Mouse (Mus musculus): ENCODE measurements around the gene Hoxc9. TPM values are rescaled to one million over a fixed set of nuclear protein-coding genes. Genes with fewer than 3 reads are reported as not detected.
A peak's percentile ranks its signal among the peaks of the same experiment; 100 is the strongest.

Hoxc9 gene
- polyA plus RNA-seq, 1 experiment from 2014 or later, result 7.4 TPM

DNA sequence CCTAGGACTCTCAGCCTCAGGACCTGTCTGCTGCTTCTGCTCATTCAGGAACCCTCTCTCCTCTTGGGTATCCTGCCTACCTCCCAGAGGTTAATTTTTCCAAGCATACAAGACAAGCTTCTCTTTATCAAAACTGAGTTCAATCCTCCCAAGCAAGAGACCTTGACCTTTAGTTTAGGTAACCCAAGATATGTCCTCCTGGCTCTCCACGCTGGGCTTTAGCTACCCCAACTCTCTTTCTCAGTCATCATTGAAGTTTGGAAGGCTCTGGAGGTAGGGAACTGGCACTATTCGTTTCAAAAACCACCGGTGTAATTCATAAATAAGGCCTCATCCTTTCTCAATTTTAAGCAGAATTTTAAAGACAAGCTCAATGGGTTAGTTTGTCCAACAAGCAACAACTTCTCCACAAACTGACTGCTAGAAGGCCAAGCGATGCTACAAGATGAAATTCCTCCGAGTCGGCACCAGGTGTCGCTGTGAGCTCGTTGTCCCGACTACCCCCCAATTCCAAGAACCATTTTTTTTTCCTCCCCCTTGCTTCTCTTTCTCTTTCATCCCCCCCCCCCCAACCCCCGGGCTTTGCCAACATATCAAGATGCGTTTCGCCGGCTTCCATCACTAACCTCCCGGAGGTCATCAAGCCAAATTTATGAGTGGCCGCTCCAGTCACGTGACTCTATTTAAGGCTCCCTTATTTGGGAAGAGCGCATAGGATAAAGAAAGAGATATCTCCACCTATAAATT is 37.2 kb downstream of the Hoxc9 start:
- no peaks in the 10 kb centered on the region; the same call in 1 of the 2 replicates for H3K36me3 ChIP-seq (ENCODE audit: insufficient read depth, low read length)
- H3K9ac ChIP-seq (replicated peaks; ENCODE audit: low read length), result no peak overlapping the region
- no peak for ATAC-seq (ENCODE audit: low FRiP score, low TSS enrichment)
- H3K9me3 ChIP-seq (ENCODE audit: low read length), result no peaks in the 10 kb centered on the region
- H3K4me2 ChIP-seq (replicated peaks; ENCODE audit: low read depth, low read length), result peak overlapping the region; percentile 68
- peak overlapping the region; percentile 39 for H3K4me3 ChIP-seq (ENCODE audit: low read length)
- H3K4me1 ChIP-seq (ENCODE audit: insufficient read depth, low read length), result peaks cover 91% of the 10 kb centered on the region
- H3K27ac ChIP-seq (ENCODE audit: low read length), result peak overlapping the region; percentile 25; the same call in 1 of the 2 replicates
- 5% methylated on average over 17 of the region's 17 CpGs for WGBS
- peaks cover 40% of the 10 kb centered on the region for H3K27me3 ChIP-seq (ENCODE audit: insufficient read depth, low read length)

DNA sequence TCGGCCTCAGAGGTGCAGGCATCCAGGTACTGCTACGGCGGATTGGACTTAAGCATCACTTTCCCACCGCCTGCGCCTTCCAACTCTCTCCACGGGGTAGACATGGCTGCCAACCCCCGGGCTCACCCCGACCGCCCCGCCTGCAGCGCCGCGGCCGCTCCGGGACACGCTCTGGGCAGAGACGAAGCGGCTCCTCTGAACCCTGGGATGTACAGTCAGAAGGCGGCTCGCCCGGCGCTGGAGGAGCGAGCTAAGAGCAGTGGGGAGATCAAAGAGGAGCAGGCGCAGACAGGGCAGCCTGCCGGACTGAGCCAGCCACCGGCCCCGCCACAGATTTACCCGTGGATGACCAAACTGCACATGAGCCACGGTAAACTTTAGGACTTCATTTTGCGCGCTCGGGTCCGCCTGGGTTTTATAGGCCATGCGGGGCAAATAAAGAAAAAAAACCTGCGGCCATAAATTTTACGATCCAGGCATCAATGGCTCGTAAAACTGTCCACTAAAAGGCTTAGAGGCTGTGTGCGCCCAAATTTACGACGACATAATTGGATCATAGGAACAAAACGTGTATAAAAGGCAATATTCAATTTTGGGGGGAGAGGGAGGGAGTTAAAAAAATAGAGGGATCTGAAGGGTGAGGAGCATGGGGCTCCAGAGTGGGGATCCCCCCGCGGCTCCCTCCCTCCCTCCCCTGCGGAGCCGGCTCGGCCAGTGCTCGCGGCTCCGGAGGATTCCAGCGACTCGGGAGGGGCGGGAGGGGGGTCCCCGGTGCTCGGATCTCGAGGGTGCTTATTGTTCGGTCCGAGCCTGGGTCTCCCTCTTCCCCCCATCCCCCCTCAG is 38.1 kb downstream of the Hoxc9 start:
- Histone ChIP-seq H3K27ac (ENCODE audit: low read length) (peak overlapping the region; percentile 88), H3K4me1 (ENCODE audit: insufficient read depth, low read length) (peaks cover 92% of the 10 kb centered on the region), H3K9ac (replicated peaks; ENCODE audit: low read length) (peak overlapping the region; percentile 67), H3K9me3 (ENCODE audit: low read length) (no peaks in the 10 kb centered on the region), H3K4me2 (replicated peaks; ENCODE audit: low read depth, low read length) (peak overlapping the region; percentile 68), H3K4me3 (ENCODE audit: low read length) (peak overlapping the region; percentile 39), H3K27me3 (ENCODE audit: insufficient read depth, low read length) (peaks cover 37% of the 10 kb centered on the region), H3K36me3 (ENCODE audit: insufficient read depth, low read length) (no peaks in the 10 kb centered on the region; the same call in 1 of the 2 replicates)
- peak; percentile 78 for ATAC-seq (ENCODE audit: low FRiP score, low TSS enrichment)
- WGBS, result under 1% methylated on average over 48 of the region's 57 CpGs

DNA sequence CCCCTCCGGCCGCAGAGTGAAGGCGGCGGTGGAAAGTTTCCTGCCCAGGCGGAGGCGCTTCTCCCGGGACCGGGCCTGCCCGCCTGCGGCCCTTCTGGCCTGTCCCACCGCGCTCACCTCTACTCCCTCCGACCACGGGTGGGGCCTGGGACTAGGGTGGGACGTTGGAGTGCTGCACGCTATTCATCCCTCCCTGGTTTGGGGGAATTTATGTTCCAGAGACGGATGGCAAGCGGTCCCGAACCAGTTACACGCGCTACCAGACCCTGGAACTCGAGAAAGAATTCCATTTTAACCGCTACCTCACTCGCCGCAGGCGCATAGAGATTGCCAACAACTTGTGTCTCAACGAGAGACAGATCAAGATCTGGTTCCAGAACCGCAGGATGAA is 38.8 kb downstream of the Hoxc9 start:
- H3K9ac ChIP-seq (replicated peaks; ENCODE audit: low read length), result peak overlapping the region; percentile 67
- 2% methylated on average over 24 of the region's 28 CpGs for WGBS
- H3K4me1 ChIP-seq (ENCODE audit: insufficient read depth, low read length), result peaks cover 92% of the 10 kb centered on the region
- peak overlapping the region; percentile 39 for H3K4me3 ChIP-seq (ENCODE audit: low read length)
- H3K9me3 ChIP-seq (ENCODE audit: low read length), result no peaks in the 10 kb centered on the region
- peak overlapping the region; percentile 68 for H3K4me2 ChIP-seq (replicated peaks; ENCODE audit: low read depth, low read length)
- no peaks in the 10 kb centered on the region; the same call in 1 of the 2 replicates for H3K36me3 ChIP-seq (ENCODE audit: insufficient read depth, low read length)
- ATAC-seq (ENCODE audit: low FRiP score, low TSS enrichment), result peak; percentile 32
- peak overlapping the region; percentile 88 for H3K27ac ChIP-seq (ENCODE audit: low read length)
- peaks cover 43% of the 10 kb centered on the region for H3K27me3 ChIP-seq (ENCODE audit: insufficient read depth, low read length)

DNA sequence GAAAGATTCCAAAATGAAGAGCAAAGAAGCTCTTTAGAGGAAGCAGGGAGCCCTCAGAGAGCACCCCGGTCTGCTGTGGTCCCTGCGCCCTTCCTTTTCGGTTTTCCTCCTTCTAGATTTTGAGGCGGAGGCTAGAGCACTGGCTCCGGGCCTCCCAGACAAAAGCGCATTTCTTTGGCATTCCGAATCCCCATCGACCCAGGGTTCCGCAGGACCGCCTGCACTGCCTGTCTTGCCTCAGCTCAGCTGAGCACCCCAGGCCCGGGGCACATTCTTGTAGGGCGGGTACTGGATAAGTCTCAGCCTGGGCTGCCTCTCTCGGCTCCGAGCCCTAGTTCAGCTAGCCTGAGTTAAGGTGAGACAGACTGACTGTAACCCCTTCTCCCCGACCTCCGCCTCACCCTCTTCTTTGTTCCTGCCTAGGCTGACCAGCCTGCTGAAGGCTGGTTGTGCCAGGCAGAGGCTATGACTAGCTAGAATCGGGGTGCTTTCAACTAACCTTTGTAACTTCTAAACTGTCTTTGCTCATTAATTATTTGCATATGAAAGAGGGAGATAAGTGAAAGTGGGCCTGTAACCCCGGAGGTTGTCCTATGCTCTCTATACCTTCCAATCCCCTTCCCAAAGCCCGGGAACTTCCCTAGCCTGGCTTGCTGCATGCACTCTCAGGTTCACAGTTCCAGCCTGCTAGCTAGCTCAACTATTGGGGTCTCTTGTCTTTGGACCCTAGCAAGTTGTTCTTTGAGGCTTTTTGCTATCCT is 39.3 kb downstream of the Hoxc9 start:
- Histone ChIP-seq H3K4me1 (ENCODE audit: insufficient read depth, low read length) (peaks cover 88% of the 10 kb centered on the region), H3K9ac (replicated peaks; ENCODE audit: low read length) (peak overlapping the region; percentile 67), H3K27me3 (ENCODE audit: insufficient read depth, low read length) (peaks cover 44% of the 10 kb centered on the region), H3K36me3 (ENCODE audit: insufficient read depth, low read length) (no peaks in the 10 kb centered on the region; the same call in 1 of the 2 replicates), H3K4me2 (replicated peaks; ENCODE audit: low read depth, low read length) (peak overlapping the region; percentile 68), H3K9me3 (ENCODE audit: low read length) (no peaks in the 10 kb centered on the region), H3K4me3 (ENCODE audit: low read length) (peak overlapping the region; percentile 39), H3K27ac (ENCODE audit: low read length) (peak overlapping the region; percentile 88)
- ATAC-seq (ENCODE audit: low FRiP score, low TSS enrichment), result no peak
- 26% methylated on average over 19 of the region's 19 CpGs for WGBS

DNA sequence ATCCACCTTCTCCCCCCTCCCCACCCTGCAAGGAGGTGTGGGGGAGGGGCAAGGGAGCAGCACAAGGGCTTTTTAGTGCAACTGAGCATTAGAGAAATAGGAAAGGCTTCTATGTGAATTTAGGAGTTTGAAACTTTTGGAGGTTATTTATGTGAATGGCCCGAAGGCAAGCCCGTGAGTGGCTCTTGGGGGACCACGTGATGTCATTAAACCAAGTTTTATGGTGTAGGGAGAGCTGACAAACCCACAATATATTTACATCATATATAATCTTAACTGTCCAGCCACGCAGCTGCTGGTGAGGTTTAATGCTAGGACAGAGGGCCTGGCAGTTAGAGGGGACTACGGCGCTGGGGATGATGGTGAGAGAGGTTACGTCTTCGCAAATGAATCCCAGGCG is 42.4 kb downstream of the Hoxc9 start, which contains the start of gene Hoxc4:
Gene Hoxc4, plus strand, starts transcription at position 299 of the 400 bp plus-strand sequence.
- Histone ChIP-seq H3K27me3 (ENCODE audit: insufficient read depth, low read length) (peaks cover 37% of the 10 kb centered on the region), H3K9ac (replicated peaks; ENCODE audit: low read length) (peak within 1 kb of the TSS; percentile 50), H3K4me1 (ENCODE audit: insufficient read depth, low read length) (peaks cover 70% of the 10 kb centered on the region), H3K4me2 (replicated peaks; ENCODE audit: low read depth, low read length) (peak within 1 kb of the TSS; percentile 26; the same call in 1 of the 2 replicates), H3K36me3 (ENCODE audit: insufficient read depth, low read length) (no peaks in the 10 kb centered on the region), H3K27ac (ENCODE audit: low read length) (peak within 1 kb of the TSS; percentile 70), H3K4me3 (ENCODE audit: low read length) (no peak within 1 kb of the TSS), H3K9me3 (ENCODE audit: low read length) (no peaks in the 10 kb centered on the region)
- 21% methylated on average over 9 of the region's 9 CpGs for WGBS
- ATAC-seq (ENCODE audit: low FRiP score, low TSS enrichment), result peak; percentile 29

DNA sequence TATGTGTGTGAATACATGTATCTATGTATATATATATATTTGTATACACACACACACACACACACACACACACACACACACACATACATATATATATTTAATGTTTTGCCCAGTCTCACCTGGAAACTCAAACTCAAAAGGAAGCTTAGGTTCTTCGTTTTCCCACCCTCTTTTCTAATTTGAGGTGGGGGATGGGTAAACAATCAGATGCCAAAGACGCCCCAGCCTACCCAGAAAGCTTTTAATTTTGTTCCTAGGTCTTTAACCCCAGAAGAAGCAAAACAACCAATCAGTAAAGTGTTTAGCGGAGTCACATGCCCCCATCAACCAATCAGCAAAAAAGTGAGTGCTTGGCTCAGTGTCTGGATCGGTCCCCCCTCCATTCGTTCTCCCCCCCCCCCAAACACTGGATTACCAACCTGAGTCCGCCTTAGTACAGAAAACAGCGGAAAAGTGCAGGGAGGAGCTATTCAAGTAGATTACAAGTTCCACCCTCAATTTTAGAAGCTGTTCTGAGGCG is 44.7 kb downstream of the Hoxc9 start:
- H3K4me3 ChIP-seq (ENCODE audit: low read length), result no peak overlapping the region
- 0 out of 2 replicates have a peak overlapping the region, but pooled peaks have one; percentile 2 for H3K9ac ChIP-seq (replicated peaks; ENCODE audit: low read length)

DNA sequence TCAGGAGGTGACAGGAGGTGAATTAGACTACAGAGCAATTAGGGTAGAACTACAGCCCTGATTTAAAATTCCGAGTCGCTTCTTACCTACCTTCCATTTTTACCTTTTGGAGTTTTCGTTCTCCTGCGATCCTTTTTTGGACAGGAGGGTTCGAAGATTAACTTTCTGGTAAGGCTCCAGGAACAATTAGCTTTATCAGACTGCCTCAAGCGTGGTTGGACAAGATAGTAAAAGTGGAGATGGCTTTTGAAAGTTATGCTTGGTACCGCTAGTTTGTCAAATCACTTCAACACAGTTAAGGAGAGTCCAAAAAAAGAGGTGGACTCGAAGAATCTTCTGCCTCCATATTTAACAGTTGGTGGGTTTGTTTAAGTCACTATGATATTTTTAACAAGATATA is 45.3 kb downstream of the Hoxc9 start:
- Histone ChIP-seq H3K4me1 (ENCODE audit: insufficient read depth, low read length) (peaks cover 64% of the 10 kb centered on the region), H3K4me3 (ENCODE audit: low read length) (no peak overlapping the region), H3K4me2 (replicated peaks; ENCODE audit: low read depth, low read length) (peak overlapping the region; percentile 38), H3K27me3 (ENCODE audit: insufficient read depth, low read length) (peaks cover 38% of the 10 kb centered on the region), H3K9me3 (ENCODE audit: low read length) (no peaks in the 10 kb centered on the region), H3K36me3 (ENCODE audit: insufficient read depth, low read length) (no peaks in the 10 kb centered on the region), H3K9ac (replicated peaks; ENCODE audit: low read length) (no peak overlapping the region), H3K27ac (ENCODE audit: low read length) (no peak overlapping the region)
- no peak for ATAC-seq (ENCODE audit: low FRiP score, low TSS enrichment)
- 28% methylated on average over 8 of the region's 8 CpGs for WGBS

More for the DNA sequence above, 44.7 kb downstream of the Hoxc9 start:
- WGBS, result 23% methylated on average over 8 of the region's 8 CpGs
- Histone ChIP-seq H3K4me2 (replicated peaks; ENCODE audit: low read depth, low read length) (peak overlapping the region; percentile 38), H3K36me3 (ENCODE audit: insufficient read depth, low read length) (no peaks in the 10 kb centered on the region), H3K27me3 (ENCODE audit: insufficient read depth, low read length) (peaks cover 42% of the 10 kb centered on the region), H3K9me3 (ENCODE audit: low read length) (no peaks in the 10 kb centered on the region), H3K4me1 (ENCODE audit: insufficient read depth, low read length) (peaks cover 64% of the 10 kb centered on the region), H3K27ac (ENCODE audit: low read length) (no peak overlapping the region)
- ATAC-seq (ENCODE audit: low FRiP score, low TSS enrichment), result no peak

DNA sequence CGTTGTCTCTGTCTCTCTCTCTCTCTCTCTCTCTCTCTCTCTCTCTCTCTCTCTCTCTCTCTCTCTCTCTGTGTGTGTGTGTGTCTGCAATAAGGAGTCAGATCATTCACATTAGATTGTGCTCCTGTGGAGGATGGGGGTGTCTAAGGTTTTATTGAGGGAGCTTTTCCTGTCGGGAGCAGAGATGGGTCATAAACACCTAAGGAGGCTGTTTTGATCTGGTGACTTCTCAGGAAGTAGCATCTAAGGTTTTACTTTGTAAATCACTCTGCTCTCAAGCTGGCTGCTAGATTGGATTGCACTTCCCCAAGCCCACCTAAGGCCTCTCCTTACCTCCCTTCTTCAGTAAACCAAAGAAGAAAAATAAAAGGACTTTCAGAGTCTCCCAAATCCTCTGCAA is 47.9 kb downstream of the Hoxc9 start:
- Histone ChIP-seq H3K9ac (replicated peaks; ENCODE audit: low read length) (no peak overlapping the region), H3K36me3 (ENCODE audit: insufficient read depth, low read length) (no peaks in the 10 kb centered on the region), H3K4me1 (ENCODE audit: insufficient read depth, low read length) (peaks cover 57% of the 10 kb centered on the region), H3K27ac (ENCODE audit: low read length) (peak overlapping the region; percentile 35; the same call in 1 of the 2 replicates), H3K9me3 (ENCODE audit: low read length) (no peaks in the 10 kb centered on the region), H3K4me3 (ENCODE audit: low read length) (no peak overlapping the region), H3K4me2 (replicated peaks; ENCODE audit: low read depth, low read length) (no peak overlapping the region), H3K27me3 (ENCODE audit: insufficient read depth, low read length) (peaks cover 40% of the 10 kb centered on the region)
- 0 out of 2 replicates have a peak, but pooled peaks have one; percentile 40 for ATAC-seq (ENCODE audit: low FRiP score, low TSS enrichment)
- 11% methylated on average over 2 of the region's 2 CpGs for WGBS
